ENCODE assay signal across 8 mouse cellular contexts in the genomic region with DNA sequence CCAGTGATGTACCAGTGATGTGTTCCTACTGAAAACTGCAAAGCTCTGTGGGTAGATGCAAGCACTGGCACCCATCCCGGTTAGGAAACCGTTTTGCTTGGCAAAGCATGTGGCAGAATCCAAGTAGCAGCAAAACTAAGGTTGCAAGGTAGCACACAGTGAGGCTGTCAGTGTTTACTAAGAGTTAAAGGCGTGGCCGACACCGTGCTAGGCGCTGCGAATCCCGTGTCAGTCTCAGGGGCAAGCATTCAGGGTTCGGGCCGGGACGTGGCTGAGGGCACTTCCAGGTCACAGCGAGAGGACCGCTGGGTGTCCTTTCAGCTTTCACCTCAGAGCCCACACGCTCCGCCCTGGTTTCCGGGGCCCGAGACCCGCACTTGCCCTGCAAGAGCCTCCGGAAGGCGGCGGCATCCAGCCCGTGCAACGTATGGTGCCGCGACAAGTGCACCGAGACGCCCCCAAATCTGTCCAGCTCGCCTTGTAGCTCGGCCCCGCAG. TPM values are rescaled to one million over a fixed set of nuclear protein-coding genes. Genes with fewer than 3 reads are reported as not detected.
DNase-seq lines count a peak whose midpoint lies in the region; ATAC-seq and TF ChIP-seq lines count a peak whose summit lies in the region.

No protein-coding gene starts in this region.

- H3K4me1 ChIP-seq in limb, embryonic 11.5 days (ENCODE audit: control insufficient read depth, insufficient read depth, low read length) = peaks cover 5% of the 10 kb centered on the region
- peaks cover 9% of the 10 kb centered on the region for H3K4me1 ChIP-seq in midbrain, embryonic 14.5 days (ENCODE audit: control insufficient read depth, insufficient read depth, low read length)

- H3K4me2 ChIP-seq in limb, embryonic 11.5 days (ENCODE audit: low read depth, severe bottlenecking) = peak overlapping the region; percentile 60
- peak overlapping the region; percentile 85 for H3K4me2 ChIP-seq in midbrain, embryonic 14.5 days (ENCODE audit: low read length)

- peak; percentile 57 for DNase-seq in gastrocnemius, postnatal 10 days
- DNase-seq in gastrocnemius, adult 8-10 months (ENCODE audit: low spot score in 2 of 2) = no peak
- DNase-seq in brain, adult 2 months (ENCODE audit: low read depth, low spot score) = peak; percentile 83
- no peak for DNase-seq in limb, embryonic 11.5 days (ENCODE audit: low spot score)
- DNase-seq in midbrain, embryonic 14.5 days = no peak
- DNase-seq in ovary, postnatal 10 days (ENCODE audit: low spot score) = no peak

- TF ChIP-seq CTCF in C2C12 (IDR thresholded peaks at IDR 0.05; ENCODE audit: control insufficient read depth, insufficient read depth, insufficient read length) = no peak

- H3K79me2 ChIP-seq in C2C12 (ENCODE audit: control insufficient read depth, insufficient read depth) = peaks cover 44% of the 10 kb centered on the region

- H3K9ac ChIP-seq in limb, embryonic 11.5 days (ENCODE audit: low read length) = peak overlapping the region; percentile 70
- H3K9ac ChIP-seq in midbrain, embryonic 14.5 days (replicated peaks; ENCODE audit: low read length) = peak overlapping the region; percentile 72

- H3ac ChIP-seq in C2C12 (ENCODE audit: control insufficient read depth, insufficient read length, low read depth) = peak overlapping the region; percentile 61

- H3K27me3 ChIP-seq in C2C12 (ENCODE audit: control insufficient read depth, insufficient read depth, insufficient read length) = no peaks in the 10 kb centered on the region
- no peaks in the 10 kb centered on the region for H3K27me3 ChIP-seq in limb, embryonic 11.5 days (ENCODE audit: control insufficient read depth, insufficient read depth, low read length)
- H3K27me3 ChIP-seq in midbrain, embryonic 14.5 days (ENCODE audit: control insufficient read depth, insufficient read depth, low read length) = no peaks in the 10 kb centered on the region

- peak; percentile 5 to 22 for ATAC-seq in hematopoietic stem cell, adult 5-6 weeks (replicated peaks in 1 of 2; ENCODE audit: insufficient read depth in 1 of 2, low FRiP score in 2 of 2, low TSS enrichment in 1 of 2, low read depth in 1 of 2, poor library complexity in 2 of 2, severe bottlenecking in 2 of 2)
- 0 out of 2 replicates have a peak, but pooled peaks have one; percentile 0 for ATAC-seq in limb, embryonic 11.5 days (ENCODE audit: insufficient number of reproducible peaks, low FRiP score, low TSS enrichment, low read depth)
- no peak; the same call in 1 of the 2 replicates for ATAC-seq in midbrain, embryonic 14.5 days (ENCODE audit: low FRiP score, low TSS enrichment)

- H3K9me3 ChIP-seq in limb, embryonic 11.5 days (ENCODE audit: control insufficient read depth, low read length) = no peaks in the 10 kb centered on the region
- no peaks in the 10 kb centered on the region for H3K9me3 ChIP-seq in midbrain, embryonic 14.5 days (ENCODE audit: control insufficient read depth, low read length)

- peak overlapping the region; percentile 55 for H3K4me3 ChIP-seq in C2C12 (ENCODE audit: insufficient read depth, poor library complexity, severe bottlenecking)
- peak overlapping the region; percentile 90 for H3K4me3 ChIP-seq in limb, embryonic 11.5 days (ENCODE audit: low read depth, low read length)
- H3K4me3 ChIP-seq in midbrain, embryonic 14.5 days (replicated peaks; ENCODE audit: low read depth, low read length) = peak overlapping the region; percentile 95

- WGBS in limb, embryonic 11.5 days = 0% methylated on average over 30 of the region's 30 CpGs
- WGBS in midbrain, embryonic 14.5 days = under 1% methylated on average over 30 of the region's 30 CpGs

- H3K36me3 ChIP-seq in C2C12 (ENCODE audit: control insufficient read depth, insufficient read depth) = peaks cover 9% of the 10 kb centered on the region
- no peaks in the 10 kb centered on the region; the same call in 1 of the 2 replicates for H3K36me3 ChIP-seq in limb, embryonic 11.5 days (ENCODE audit: control insufficient read depth, insufficient read depth, low read length)
- no peaks in the 10 kb centered on the region for H3K36me3 ChIP-seq in midbrain, embryonic 14.5 days (ENCODE audit: control insufficient read depth, insufficient read depth, low read length)

- H3K79me3 ChIP-seq in C2C12 (ENCODE audit: low read depth) = peaks cover 37% of the 10 kb centered on the region

- peak overlapping the region; percentile 55; the same call in 1 of the 2 replicates for H3K27ac ChIP-seq in limb, embryonic 11.5 days (replicated peaks; ENCODE audit: low read depth, low read length)
- H3K27ac ChIP-seq in midbrain, embryonic 14.5 days (replicated peaks; ENCODE audit: low read depth, low read length) = peak overlapping the region; percentile 86

TF ChIP-seq in C2C12, 6 proteins besides CTCF, POLR2A, EP300 and RAD21:
- TF ChIP-seq MYOG (IDR thresholded peaks at IDR 0.05; ENCODE audit: control insufficient read depth, extremely low read depth, insufficient read length) (no peak), CEBPB (IDR thresholded peaks at IDR 0.05; ENCODE audit: low read depth) (no peak), USF1 (IDR thresholded peaks at IDR 0.05; ENCODE audit: low read depth) (no peak), MAX (IDR thresholded peaks at IDR 0.05) (no peak), FOSL1 (IDR thresholded peaks at IDR 0.05; ENCODE audit: insufficient read depth, low read length, poor library complexity, severe bottlenecking) (no peak), MYOD1 (IDR thresholded peaks at IDR 0.05; ENCODE audit: control insufficient read depth, insufficient read length, low read depth) (no peak)
TF ChIP-seq in C2C12: peak in this region for 0.

RNA-seq across cellular contexts. Expression of gene Spata5, which starts 0.7 kb away (rescaled TPM):
- 10 to 100 TPM; 14.5 to 14.8 TPM for total RNA-seq in gastrocnemius, postnatal 10 days (2021)
- 10 to 100 TPM; 10.2 to 12.4 (median 11.6) TPM for total RNA-seq in gastrocnemius, adult 8-10 months (2022)
- 19.6 TPM for polyA plus RNA-seq in C2C12 (2012; fragmentation: generic; extraction: Trizol)
- 114 and 219 TPM in 2 replicates for total RNA-seq in hematopoietic stem cell, adult 5-6 weeks (2017)
- polyA plus RNA-seq in limb, embryonic 11.5 days (2014; fragmentation: Nextera tagmentation; extraction: Ambion mirVana) = 51.3 and 51.4 TPM in 2 replicates
- 30.7 and 38.3 TPM in 2 replicates for polyA plus RNA-seq in midbrain, embryonic 14.5 days (2014; fragmentation: Nextera tagmentation; extraction: Ambion mirVana)

RNA-seq across cellular contexts. Expression of gene Nudt6, which starts 1.0 kb away (rescaled TPM):
- total RNA-seq in gastrocnemius, postnatal 10 days (2021) = 10 to 100 TPM; 24.8 to 25.5 TPM
- total RNA-seq in gastrocnemius, adult 8-10 months (2022) = 10 to 100 TPM; 24.8 to 33.1 (median 31.6) TPM
- polyA plus RNA-seq in C2C12 (2012; fragmentation: generic; extraction: Trizol) = 8.4 TPM
- 28.1 and 34.9 TPM in 2 replicates for total RNA-seq in hematopoietic stem cell, adult 5-6 weeks (2017)
- polyA plus RNA-seq in limb, embryonic 11.5 days (2014; fragmentation: Nextera tagmentation; extraction: Ambion mirVana) = 2.8 and 3.5 TPM in 2 replicates
- 5.2 and 8.1 TPM in 2 replicates for polyA plus RNA-seq in midbrain, embryonic 14.5 days (2014; fragmentation: Nextera tagmentation; extraction: Ambion mirVana)

Comparison
In these comparisons a context has a peak if more than half of its experiments do, and no peak if none do; other contexts are left out.
1. DNase-seq: peak in gastrocnemius, postnatal 10 days (single experiment) and brain, adult 2 months (single experiment); none in gastrocnemius, adult 8-10 months (0 of 2), limb, embryonic 11.5 days (single experiment), midbrain, embryonic 14.5 days (single experiment) and ovary, postnatal 10 days (single experiment).
2. Peak in every context shown above with its lines, with median percentiles within 50 percentile points of each other: H3K4me3 ChIP-seq.